Comparison of ENCODE assay signal across 8 mouse cellular contexts in genomic region chr10:5305555-5305954, GRCm38 (mm10).
A peak's percentile ranks its signal among the peaks of the same experiment; 100 is the strongest.
DNase-seq lines count a peak whose midpoint lies in the region; ATAC-seq lines count a peak whose summit lies in the region.

No protein-coding gene starts in this region.

- no peaks in the 10 kb centered on the region for H3K27me3 ChIP-seq in kidney, embryonic 14.5 days (ENCODE audit: control insufficient read depth, insufficient read depth, low read length)
- no peaks in the 10 kb centered on the region for H3K27me3 ChIP-seq in kidney, embryonic 16.5 days (ENCODE audit: insufficient read depth, low read length)
- no peaks in the 10 kb centered on the region for H3K27me3 ChIP-seq in hindbrain, embryonic 12.5 days

- no peak overlapping the region for H3K4me3 ChIP-seq in kidney, embryonic 14.5 days (ENCODE audit: low read length)
- no peak overlapping the region for H3K4me3 ChIP-seq in kidney, embryonic 16.5 days (ENCODE audit: low read length)
- no peak overlapping the region for H3K4me3 ChIP-seq in hindbrain, embryonic 12.5 days

- H3K9ac ChIP-seq in kidney, embryonic 14.5 days (ENCODE audit: low read depth, low read length) = no peak overlapping the region
- no peak overlapping the region for H3K9ac ChIP-seq in kidney, embryonic 16.5 days (replicated peaks; ENCODE audit: low read length)
- H3K9ac ChIP-seq in hindbrain, embryonic 12.5 days = no peak overlapping the region

- ATAC-seq in kidney, embryonic 14.5 days (ENCODE audit: low FRiP score, low TSS enrichment) = peak; percentile 64; the same call in 1 of the 2 replicates
- no peak for ATAC-seq in kidney, embryonic 16.5 days (ENCODE audit: low FRiP score, low TSS enrichment)
- no peak for ATAC-seq in hindbrain, embryonic 12.5 days (ENCODE audit: low FRiP score)

- WGBS in kidney, embryonic 14.5 days = 22% methylated on average over 6 of the region's 6 CpGs
- 19% methylated on average over 6 of the region's 6 CpGs for WGBS in kidney, embryonic 16.5 days
- 48% methylated on average over 6 of the region's 6 CpGs for WGBS in hindbrain, embryonic 12.5 days

- no peaks in the 10 kb centered on the region for H3K9me3 ChIP-seq in kidney, embryonic 14.5 days (ENCODE audit: control insufficient read depth, low read length)
- H3K9me3 ChIP-seq in kidney, embryonic 16.5 days (ENCODE audit: low read length) = no peaks in the 10 kb centered on the region
- H3K9me3 ChIP-seq in hindbrain, embryonic 12.5 days (replicated peaks) = no peaks in the 10 kb centered on the region

- intact Hi-C loops in gastrocnemius, postnatal 36 days (cut with DNase I) = no loop called here

- H3K4me1 ChIP-seq in kidney, embryonic 14.5 days (ENCODE audit: control insufficient read depth, insufficient read depth, low read length) = no peaks in the 10 kb centered on the region
- H3K4me1 ChIP-seq in kidney, embryonic 16.5 days (ENCODE audit: insufficient read depth, low read length) = no peaks in the 10 kb centered on the region
- peaks cover 8% of the 10 kb centered on the region for H3K4me1 ChIP-seq in hindbrain, embryonic 12.5 days

- no peak overlapping the region for H3K4me2 ChIP-seq in kidney, embryonic 14.5 days (replicated peaks; ENCODE audit: low read depth, low read length)
- H3K4me2 ChIP-seq in kidney, embryonic 16.5 days (replicated peaks; ENCODE audit: low read depth, low read length) = no peak overlapping the region
- no peak overlapping the region for H3K4me2 ChIP-seq in hindbrain, embryonic 12.5 days (replicated peaks)

- H3K36me3 ChIP-seq in kidney, embryonic 14.5 days (ENCODE audit: control insufficient read depth, insufficient read depth, low read length) = no peaks in the 10 kb centered on the region
- H3K36me3 ChIP-seq in kidney, embryonic 16.5 days (ENCODE audit: insufficient read depth, low read length) = no peaks in the 10 kb centered on the region
- H3K36me3 ChIP-seq in hindbrain, embryonic 12.5 days = no peaks in the 10 kb centered on the region

- DNase-seq in Muller cell, postnatal 12 days (ENCODE audit: inconsistent ontology term) = peak; percentile 19
- DNase-seq in gastrocnemius, postnatal 36 days = peak; percentile 23 to 33
- peak; percentile 19 to 43 for DNase-seq in lung, postnatal 4 days
- no peak for DNase-seq in cerebellum, adult 9-10 months
- DNase-seq in right cerebral cortex, adult 18-20 months = no peak

- no peak overlapping the region for H3K27ac ChIP-seq in kidney, embryonic 14.5 days (ENCODE audit: low read depth, low read length)
- no peak overlapping the region for H3K27ac ChIP-seq in kidney, embryonic 16.5 days (ENCODE audit: low read length)
- no peak overlapping the region for H3K27ac ChIP-seq in hindbrain, embryonic 12.5 days

Comparison
In these comparisons a context has a peak if more than half of its experiments do, and no peak if none do; other contexts are left out.
1. DNase-seq: peak in Muller cell, postnatal 12 days (single experiment), gastrocnemius, postnatal 36 days (2 of 2) and lung, postnatal 4 days (2 of 2); none in cerebellum, adult 9-10 months (single experiment) and right cerebral cortex, adult 18-20 months (single experiment).